Mouse (Mus musculus): ENCODE measurements at regions not wholly inside any gene's neighbourhood (a gene's known extent, or its start where the extent isn't known, plus 50 kb on each side); places are given as distances from the start of the nearest gene placed in this dataset.

DNA sequence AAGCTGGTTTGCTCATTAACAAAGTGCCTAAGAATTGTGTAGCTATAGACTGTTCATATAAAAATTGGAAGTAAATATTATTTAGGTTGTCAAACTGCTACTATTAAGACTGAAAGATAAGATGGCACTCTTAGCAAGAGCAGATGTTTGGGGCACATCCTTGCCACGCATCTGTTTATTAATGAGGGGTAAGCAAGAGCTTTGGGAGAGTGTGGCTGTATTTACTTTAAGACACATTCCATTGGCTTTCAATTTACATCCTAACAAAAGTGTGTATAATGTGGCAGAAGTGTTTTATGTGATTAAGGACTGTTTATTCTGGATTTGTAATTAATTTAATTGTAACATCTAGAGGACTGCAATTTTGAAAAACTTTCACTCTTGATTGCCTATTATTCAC lies 336.5 kb upstream of the Meis2 start:
- Histone ChIP-seq H3K27ac (ENCODE audit: low read depth) (no peak overlapping the region), H3K36me3 (replicated peaks; ENCODE audit: insufficient read depth, low read length) (no peaks in the 10 kb centered on the region), H3K4me1 (ENCODE audit: insufficient read depth) (no peaks in the 10 kb centered on the region), H3K4me3 (ENCODE audit: low read depth, low read length) (no peak overlapping the region), H3K9me3 (ENCODE audit: low read length) (no peaks in the 10 kb centered on the region), H3K27me3 (ENCODE audit: insufficient read depth, low read length) (no peaks in the 10 kb centered on the region), H3K4me2 (ENCODE audit: low read depth, low read length) (no peak overlapping the region), H3K9ac (replicated peaks) (no peak overlapping the region)
- DNase-seq, result no peak
- ATAC-seq, result no peak
- WGBS (ENCODE audit: insufficient replicate concordance), result 49% methylated on average over 1 of the region's 1 CpGs
- TF ChIP-seq EP300 (IDR thresholded peaks at IDR 0.05; ENCODE audit: low read depth) (no peak), CTCF (IDR thresholded peaks at IDR 0.05; ENCODE audit: low read depth) (no peak)

DNA sequence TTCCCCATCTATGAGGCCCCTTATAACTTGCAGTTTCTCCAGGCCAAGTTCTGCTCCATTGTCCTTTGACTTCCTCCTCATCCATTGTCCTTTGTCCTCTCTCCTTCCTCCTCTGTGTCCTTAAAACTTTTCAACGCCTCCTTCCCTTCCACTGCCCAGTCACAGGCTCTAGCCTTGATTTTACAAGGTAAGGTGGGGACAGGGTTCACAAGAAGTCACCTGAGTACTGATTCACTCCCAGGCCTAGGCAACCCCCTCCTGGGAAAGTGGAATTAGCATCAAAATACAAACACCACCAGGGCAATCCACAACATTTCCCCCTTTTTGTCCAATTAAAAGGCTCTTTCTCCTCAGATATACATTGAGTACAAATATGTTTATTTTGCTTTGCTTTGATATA lies 334.3 kb upstream of the Meis2 start:
- H3K9me3 ChIP-seq (ENCODE audit: low read length), result no peaks in the 10 kb centered on the region
- no peak overlapping the region for H3K9ac ChIP-seq (replicated peaks)
- H3K36me3 ChIP-seq (replicated peaks; ENCODE audit: insufficient read depth, low read length), result no peaks in the 10 kb centered on the region
- H3K4me1 ChIP-seq (ENCODE audit: insufficient read depth), result no peaks in the 10 kb centered on the region
- no peak for DNase-seq
- H3K4me2 ChIP-seq (ENCODE audit: low read depth, low read length), result no peak overlapping the region
- H3K27me3 ChIP-seq (ENCODE audit: insufficient read depth, low read length), result no peaks in the 10 kb centered on the region
- no peak overlapping the region for H3K4me3 ChIP-seq (ENCODE audit: low read depth, low read length)
- H3K27ac ChIP-seq (ENCODE audit: low read depth), result no peak overlapping the region
- 35% methylated on average over 1 of the region's 1 CpGs for WGBS (ENCODE audit: insufficient replicate concordance)
- TF ChIP-seq EP300 (IDR thresholded peaks at IDR 0.05; ENCODE audit: low read depth), result no peak
- no peak for TF ChIP-seq CTCF (IDR thresholded peaks at IDR 0.05; ENCODE audit: low read depth)
- ATAC-seq, result no peak

DNA sequence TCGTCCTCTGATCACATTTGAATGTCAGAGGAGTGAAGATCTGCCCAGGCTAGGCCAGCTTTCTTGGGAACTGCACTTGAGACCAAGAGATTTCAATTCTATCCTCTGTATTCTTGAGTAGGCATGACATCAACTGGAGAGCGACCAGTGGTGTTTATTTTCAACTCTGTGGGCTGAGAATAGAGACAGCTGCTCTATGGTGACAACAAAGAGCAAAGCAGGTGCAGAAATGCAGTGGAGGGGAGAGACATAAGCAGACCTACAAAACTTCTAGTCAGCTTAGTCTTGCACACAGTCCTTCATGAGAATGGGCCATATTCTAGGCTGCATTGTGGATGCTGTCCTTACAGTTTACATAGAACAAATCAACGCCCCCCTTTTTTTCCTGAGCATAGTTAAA lies 303.2 kb upstream of the Meis2 start:
- 73% methylated on average over 3 of the region's 3 CpGs for WGBS (ENCODE audit: insufficient replicate concordance)
- Histone ChIP-seq H3K4me1 (ENCODE audit: insufficient read depth) (no peaks in the 10 kb centered on the region), H3K9ac (replicated peaks) (no peak overlapping the region), H3K4me3 (ENCODE audit: low read depth, low read length) (no peak overlapping the region), H3K27me3 (ENCODE audit: insufficient read depth, low read length) (no peaks in the 10 kb centered on the region), H3K27ac (ENCODE audit: low read depth) (no peak overlapping the region), H3K4me2 (ENCODE audit: low read depth, low read length) (no peak overlapping the region), H3K36me3 (replicated peaks; ENCODE audit: insufficient read depth, low read length) (no peaks in the 10 kb centered on the region), H3K9me3 (ENCODE audit: low read length) (no peaks in the 10 kb centered on the region)
- ATAC-seq (no peak), DNase-seq (no peak)
- TF ChIP-seq EP300 (IDR thresholded peaks at IDR 0.05; ENCODE audit: low read depth), result no peak
- no peak for TF ChIP-seq CTCF (IDR thresholded peaks at IDR 0.05; ENCODE audit: low read depth)

DNA sequence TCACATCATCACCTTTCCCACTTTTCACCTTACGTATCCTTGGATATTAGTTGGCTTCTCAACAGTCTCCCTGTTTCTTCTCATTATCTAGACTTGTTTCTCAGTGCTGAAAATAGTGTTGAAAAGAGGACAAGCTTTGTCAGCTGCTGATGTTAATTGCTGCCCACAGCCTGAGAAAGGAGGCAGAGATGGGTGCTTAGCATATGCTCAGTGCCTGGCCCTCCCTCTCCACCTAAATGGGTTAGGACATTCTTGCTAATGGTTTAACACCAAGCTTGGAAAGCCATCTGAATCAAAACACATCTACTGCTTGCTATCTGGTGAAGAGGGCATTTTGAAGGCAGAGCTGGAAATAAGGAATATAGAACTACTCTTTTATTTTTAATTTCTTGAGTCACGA lies 298.5 kb upstream of the Meis2 start:
- WGBS (ENCODE audit: insufficient replicate concordance), result 57% methylated on average over 2 of the region's 2 CpGs
- no peak for ATAC-seq
- no peak for DNase-seq
- H3K9me3 ChIP-seq (ENCODE audit: low read length), result no peaks in the 10 kb centered on the region
- H3K4me3 ChIP-seq (ENCODE audit: low read depth, low read length), result no peak overlapping the region
- H3K27ac ChIP-seq (ENCODE audit: low read depth), result no peak overlapping the region
- no peak for TF ChIP-seq EP300 (IDR thresholded peaks at IDR 0.05; ENCODE audit: low read depth)
- no peak for TF ChIP-seq CTCF (IDR thresholded peaks at IDR 0.05; ENCODE audit: low read depth)
- no peaks in the 10 kb centered on the region for H3K4me1 ChIP-seq (ENCODE audit: insufficient read depth)
- no peaks in the 10 kb centered on the region for H3K36me3 ChIP-seq (replicated peaks; ENCODE audit: insufficient read depth, low read length)
- H3K4me2 ChIP-seq (ENCODE audit: low read depth, low read length), result no peak overlapping the region
- H3K9ac ChIP-seq (replicated peaks), result no peak overlapping the region
- no peaks in the 10 kb centered on the region for H3K27me3 ChIP-seq (ENCODE audit: insufficient read depth, low read length)

DNA sequence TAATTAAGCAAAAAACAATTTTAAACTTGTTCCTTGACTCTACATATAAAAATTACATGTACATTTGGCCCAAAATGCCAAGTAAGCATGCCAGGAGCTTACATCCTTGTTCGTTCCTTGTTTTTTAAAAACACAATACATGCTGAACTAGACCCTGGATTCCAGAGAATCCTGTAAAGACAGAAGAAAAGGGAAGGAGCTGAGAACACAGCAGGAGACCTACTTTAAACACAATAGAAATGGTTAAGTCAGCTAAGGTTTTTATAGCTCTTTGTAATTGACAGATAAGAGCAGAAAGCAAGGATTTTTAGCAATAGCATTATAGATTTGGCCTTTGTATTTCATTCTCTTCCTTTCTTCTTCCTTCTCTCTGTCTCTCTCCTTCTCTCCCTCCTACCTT lies 292.5 kb upstream of the Meis2 start:
- no peak overlapping the region for H3K4me2 ChIP-seq (ENCODE audit: low read depth, low read length)
- no peaks in the 10 kb centered on the region for H3K36me3 ChIP-seq (replicated peaks; ENCODE audit: insufficient read depth, low read length)
- TF ChIP-seq EP300 (IDR thresholded peaks at IDR 0.05; ENCODE audit: low read depth) (no peak), CTCF (IDR thresholded peaks at IDR 0.05; ENCODE audit: low read depth) (no peak)
- H3K9ac ChIP-seq (replicated peaks), result no peak overlapping the region
- H3K4me3 ChIP-seq (ENCODE audit: low read depth, low read length), result no peak overlapping the region
- no peak overlapping the region for H3K27ac ChIP-seq (ENCODE audit: low read depth)
- no peaks in the 10 kb centered on the region for H3K4me1 ChIP-seq (ENCODE audit: insufficient read depth)
- 54% methylated on average over 1 of the region's 1 CpGs for WGBS (ENCODE audit: insufficient replicate concordance)
- H3K9me3 ChIP-seq (ENCODE audit: low read length), result no peaks in the 10 kb centered on the region
- no peaks in the 10 kb centered on the region for H3K27me3 ChIP-seq (ENCODE audit: insufficient read depth, low read length)
- no peak for DNase-seq
- ATAC-seq, result no peak

DNA sequence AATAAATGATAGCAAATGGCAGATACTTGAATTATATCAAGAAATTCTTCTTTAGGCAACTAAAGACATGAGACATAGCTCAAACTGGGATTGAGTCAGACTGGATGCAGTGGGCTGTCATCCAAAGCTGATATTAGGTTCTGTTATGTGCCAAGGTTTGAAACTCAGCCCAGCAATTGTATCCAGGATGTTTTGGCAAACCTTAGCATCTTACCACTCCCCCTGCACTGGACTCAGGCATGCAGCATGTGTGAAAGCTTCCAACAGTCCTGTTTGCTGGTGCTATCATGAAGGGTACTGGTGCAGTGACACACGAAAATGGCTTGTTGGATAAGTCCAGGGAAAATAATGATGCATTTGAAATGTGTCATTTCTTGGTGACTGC lies 282.9 kb upstream of the Meis2 start:
- no peak overlapping the region for H3K4me3 ChIP-seq (ENCODE audit: low read depth, low read length)
- no peak for DNase-seq
- H3K36me3 ChIP-seq (replicated peaks; ENCODE audit: insufficient read depth, low read length), result no peaks in the 10 kb centered on the region
- H3K27me3 ChIP-seq (ENCODE audit: insufficient read depth, low read length), result no peaks in the 10 kb centered on the region
- no peak overlapping the region for H3K27ac ChIP-seq (ENCODE audit: low read depth)
- no peaks in the 10 kb centered on the region for H3K4me1 ChIP-seq (ENCODE audit: insufficient read depth)
- no peaks in the 10 kb centered on the region for H3K9me3 ChIP-seq (ENCODE audit: low read length)
- H3K4me2 ChIP-seq (ENCODE audit: low read depth, low read length), result no peak overlapping the region
- H3K9ac ChIP-seq (replicated peaks), result no peak overlapping the region
- 35% methylated on average over 1 of the region's 1 CpGs for WGBS (ENCODE audit: insufficient replicate concordance)
- ATAC-seq, result no peak
- no peak for TF ChIP-seq CTCF (IDR thresholded peaks at IDR 0.05; ENCODE audit: low read depth)
- TF ChIP-seq EP300 (IDR thresholded peaks at IDR 0.05; ENCODE audit: low read depth), result no peak

DNA sequence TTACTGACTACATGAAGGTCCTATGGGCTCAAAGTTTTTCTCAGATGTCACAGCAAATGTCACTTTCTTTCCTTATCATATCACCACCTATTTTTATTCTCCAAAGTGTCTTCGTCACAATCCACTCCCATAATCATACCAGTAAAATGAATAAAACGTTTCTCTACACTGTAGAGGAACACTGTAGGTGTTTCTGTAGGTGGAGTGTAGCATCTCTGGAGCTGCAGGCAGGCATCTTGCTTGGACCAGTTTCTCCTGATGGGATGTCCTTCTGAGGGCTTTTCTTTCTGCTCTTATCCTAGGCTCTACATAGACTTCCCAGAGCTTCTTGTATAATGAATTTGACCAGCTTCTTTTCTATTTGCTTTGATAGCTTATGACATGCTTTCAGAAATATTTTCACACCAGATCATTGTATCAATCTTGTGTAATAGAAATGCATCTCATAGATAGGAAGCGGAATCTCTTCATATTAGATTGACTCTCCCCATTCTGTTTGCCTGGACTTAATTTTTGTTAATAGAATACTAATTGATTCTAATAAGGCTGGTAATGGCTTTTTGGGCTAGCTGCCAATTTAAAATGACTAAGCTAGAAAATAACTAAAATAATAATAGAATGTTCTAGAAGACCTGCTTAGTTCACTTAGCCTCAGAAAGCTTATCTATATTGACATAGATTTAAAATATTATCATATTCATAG lies 282.3 kb upstream of the Meis2 start:
- WGBS (ENCODE audit: insufficient replicate concordance), result 61% methylated on average over 3 of the region's 3 CpGs
- Histone ChIP-seq H3K36me3 (replicated peaks; ENCODE audit: insufficient read depth, low read length) (no peaks in the 10 kb centered on the region), H3K4me2 (ENCODE audit: low read depth, low read length) (no peak overlapping the region), H3K9me3 (ENCODE audit: low read length) (no peaks in the 10 kb centered on the region), H3K4me1 (ENCODE audit: insufficient read depth) (no peaks in the 10 kb centered on the region), H3K27ac (ENCODE audit: low read depth) (no peak overlapping the region), H3K27me3 (ENCODE audit: insufficient read depth, low read length) (no peaks in the 10 kb centered on the region), H3K9ac (replicated peaks) (no peak overlapping the region), H3K4me3 (ENCODE audit: low read depth, low read length) (no peak overlapping the region)
- TF ChIP-seq CTCF (IDR thresholded peaks at IDR 0.05; ENCODE audit: low read depth), result no peak
- no peak for TF ChIP-seq EP300 (IDR thresholded peaks at IDR 0.05; ENCODE audit: low read depth)
- no peak for ATAC-seq
- no peak for DNase-seq

Measured in liver, postnatal 0 days (tissue).